ENCODE assay signal across 8 mouse cellular contexts in the genomic region with DNA sequence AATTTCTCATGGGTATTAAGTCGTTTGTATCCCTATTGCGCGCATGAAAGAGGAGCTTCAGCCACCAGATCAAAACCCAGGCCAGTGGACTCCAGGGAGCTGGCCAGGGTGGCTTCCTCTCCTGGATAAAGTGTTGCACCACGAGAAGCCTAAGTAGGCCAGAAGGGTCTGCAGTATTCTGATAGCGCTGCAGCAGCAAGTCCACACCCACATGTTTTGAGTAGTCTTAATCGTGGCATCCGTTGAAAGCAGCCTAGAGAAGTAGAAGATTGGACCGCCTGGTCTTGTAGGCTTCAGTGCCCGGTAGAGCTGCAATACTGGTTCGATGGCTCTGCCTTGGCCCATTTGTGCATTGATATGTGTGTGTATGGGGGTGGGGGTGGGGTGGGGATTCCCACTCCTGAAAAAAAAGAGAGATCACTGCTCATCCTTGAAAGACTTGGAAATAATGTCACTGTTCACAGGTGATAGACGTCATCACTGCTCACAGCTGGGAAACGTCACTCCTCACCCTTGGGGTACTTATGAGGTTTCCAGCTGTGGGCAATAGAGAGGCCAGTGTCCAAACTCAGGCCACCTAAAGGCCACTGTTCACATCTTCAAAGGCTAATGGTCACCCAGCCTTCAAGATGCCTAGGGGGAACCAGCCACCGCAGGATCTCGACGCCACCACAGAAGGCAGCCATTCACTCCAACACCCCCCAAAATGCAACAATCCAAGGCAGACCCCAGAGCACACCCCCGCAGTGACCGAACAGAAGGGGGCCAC. TPM values are rescaled to one million over a fixed set of nuclear protein-coding genes. Genes with fewer than 3 reads are reported as not detected.
DNase-seq lines count a peak whose midpoint lies in the region; ATAC-seq lines count a peak whose summit lies in the region.

Gene Dnaja4 (plus strand): TSS at position 556 of the 769 bp plus-strand sequence.

- peaks cover 5% of the 10 kb centered on the region; the same call in 1 of the 2 replicates for H3K4me1 ChIP-seq in midbrain, embryonic 14.5 days (ENCODE audit: control insufficient read depth, insufficient read depth, low read length)

- H3K27ac ChIP-seq in midbrain, embryonic 14.5 days (replicated peaks; ENCODE audit: low read depth, low read length), result no peak within 1 kb of the TSS; the same call in 1 of the 2 replicates

- 69% methylated on average over 17 of the region's 17 CpGs for WGBS in midbrain, embryonic 14.5 days

- H3K27me3 ChIP-seq in midbrain, embryonic 14.5 days (ENCODE audit: control insufficient read depth, insufficient read depth, low read length), result peaks cover 24% of the 10 kb centered on the region

- no peaks in the 10 kb centered on the region for H3K9me3 ChIP-seq in midbrain, embryonic 14.5 days (ENCODE audit: control insufficient read depth, low read length)

- peak within 1 kb of the TSS; percentile 63 for H3K4me3 ChIP-seq in midbrain, embryonic 14.5 days (replicated peaks; ENCODE audit: low read depth, low read length)

- no peaks in the 10 kb centered on the region for H3K36me3 ChIP-seq in midbrain, embryonic 14.5 days (ENCODE audit: control insufficient read depth, insufficient read depth, low read length)

- peak within 1 kb of the TSS; percentile 64 for H3K9ac ChIP-seq in midbrain, embryonic 14.5 days (replicated peaks; ENCODE audit: low read length)

- DNase-seq in left cerebral cortex, adult 18-20 months (ENCODE audit: low spot score in 2 of 2), result no peak
- no peak for DNase-seq in left cerebral cortex, adult 9 months (ENCODE audit: low spot score in 2 of 2)
- DNase-seq in c-Kit-positive CD71-positive TER-119-positive erythroid progenitor cells, embryonic 14.5 days (ENCODE audit: low spot score), result peak; percentile 85
- no peak for DNase-seq in heart, adult 18-20 months
- DNase-seq in layer of hippocampus, postnatal 36 days, result no peak
- DNase-seq in midbrain, embryonic 14.5 days, result no peak
- no peak for DNase-seq in thymus, postnatal 25 days
- DNase-seq in cerebellum, postnatal 14 days, result no peak

- ATAC-seq in midbrain, embryonic 14.5 days (ENCODE audit: low FRiP score, low TSS enrichment), result peak; percentile 34; the same call in 1 of the 2 replicates

- H3K4me2 ChIP-seq in midbrain, embryonic 14.5 days (ENCODE audit: low read length), result peak within 1 kb of the TSS; percentile 83

RNA-seq across cellular contexts. Expression of gene Dnaja4, which starts in this region (rescaled TPM):
- total RNA-seq in left cerebral cortex, adult 18-20 months (2021), result 10 to 100 TPM; 49.6 to 51.2 TPM
- 10 to 100 TPM; 82.3 to 91.1 TPM for total RNA-seq in heart, adult 18-20 months (2021)
- 10 to 100 TPM; 52.4 to 57.9 TPM for total RNA-seq in layer of hippocampus, postnatal 36 days (2021)
- polyA plus RNA-seq in midbrain, embryonic 14.5 days (2014; fragmentation: Nextera tagmentation; extraction: Ambion mirVana), result 5.0 TPM in 2 replicates
